Mouse (Mus musculus) thymus, adult 2 months (tissue): Measurements from ENCODE around the gene Abhd17c.

Experiments used
- CTCF ChIP-seq: fragments of 200-500 bp; IDR thresholded peaks from 2 replicates; pipeline ENCODE4 v1.5.1; 2012; ENCODE audit warnings: mild to moderate bottlenecking, control low read depth, low read length, moderate library complexity, borderline replicate concordance; ENCODE audit not compliant: control insufficient read depth, poor library complexity, insufficient read depth; ENCODE audit errors: extremely low read depth
- POLR2A ChIP-seq: fragments of 200-500 bp; IDR thresholded peaks from 2 replicates; pipeline ENCODE4 v1.6.1; 2012; ENCODE audit warnings: mild to moderate bottlenecking, low read length, control low read depth, moderate library complexity; ENCODE audit not compliant: control insufficient read depth, poor library complexity, insufficient read depth; ENCODE audit errors: extremely low read depth

DNA sequence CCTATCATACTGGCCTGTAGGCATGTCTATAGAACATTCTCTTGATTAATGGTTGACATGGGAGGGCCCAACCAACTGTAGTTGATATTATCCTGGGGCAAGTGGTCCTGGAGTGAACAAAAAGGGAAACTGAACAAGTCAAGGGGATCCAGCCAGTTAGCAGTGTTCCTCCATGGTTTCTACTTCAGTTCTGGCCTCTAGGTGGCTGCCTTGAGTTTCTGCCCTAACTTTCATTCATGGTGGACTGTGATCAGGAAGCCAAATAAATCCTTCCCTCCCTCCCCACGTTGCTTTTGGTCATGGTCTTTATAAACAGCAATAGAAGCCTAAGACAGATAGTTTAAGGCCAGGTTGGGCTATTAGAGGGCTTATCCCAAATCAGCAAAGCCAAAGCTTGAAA is 61.9 kb downstream of the Abhd17c start:
- TF ChIP-seq CTCF: no peak
- no peak for TF ChIP-seq POLR2A
